Mouse (Mus musculus): ENCODE measurements at regions not wholly inside any gene's neighbourhood (a gene's known extent, or its start where the extent isn't known, plus 50 kb on each side); places are given as distances from the start of the nearest gene placed in this dataset.

DNA sequence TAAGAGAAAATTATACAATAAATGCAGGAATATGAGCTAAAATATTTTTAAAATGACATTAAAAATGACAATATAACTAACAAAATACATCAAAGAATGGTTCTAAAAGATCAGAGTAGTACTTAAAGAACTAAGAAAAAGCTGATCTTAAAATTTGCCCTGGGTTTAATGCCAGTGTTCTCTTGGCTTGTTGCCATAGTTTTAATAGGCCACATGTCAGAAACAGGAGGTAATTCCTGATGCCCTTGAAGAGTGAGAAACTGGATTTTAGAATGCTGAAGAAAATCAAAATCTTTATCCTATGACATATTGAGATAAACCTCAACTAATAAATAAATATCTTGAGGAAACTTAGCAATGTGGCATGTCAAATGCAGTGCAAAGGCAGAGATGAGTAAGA is 602.3 kb upstream of the Robo1 start:
- TF ChIP-seq CTCF (conservative IDR thresholded peaks at IDR 0.05; ENCODE audit: low read length) (no peak), POU5F1 (IDR thresholded peaks at IDR 0.05; ENCODE audit: borderline replicate concordance, low read length) (no peak), NANOG (IDR thresholded peaks at IDR 0.05; ENCODE audit: borderline replicate concordance, low read length) (no peak)

All from E14TG2a.4 (cell line).